Mouse (Mus musculus): ENCODE data around the gene Fkbp7.

- TF ChIP-seq EP300 (IDR thresholded peaks at IDR 0.05; ENCODE audit: low read depth) (no peak), CTCF (IDR thresholded peaks at IDR 0.05; ENCODE audit: low read depth) (no peak)
These were observed 3.0 kb upstream of the Fkbp7 start for GRCm38 (mm10) chr2:76675949-76676348.
